14 mouse cellular contexts compared by ENCODE assay signal in genomic region chr14:25074891-25075290, GRCm38 (mm10).
"Had no signal": no experiment of that assay in that cellular context is flagged by ENCODE, and none has a peak within 500 bp of the region (broad histone marks: within the 10 kb centered on the region; RNA-seq: fewer than 3 reads in every experiment).

No protein-coding gene starts in this region.

- H3K4me2 ChIP-seq: liver, embryonic 13.5 days; midbrain, embryonic 12.5 days; neural tube, embryonic 13.5 days; stomach, embryonic 15.5 days had no signal

- ATAC-seq: midbrain, embryonic 16.5 days had no signal

- H3K9me3 ChIP-seq: liver, embryonic 13.5 days; midbrain, embryonic 12.5 days; neural tube, embryonic 13.5 days; stomach, embryonic 15.5 days had no signal

- H3K27me3 ChIP-seq: liver, embryonic 13.5 days; neural tube, embryonic 13.5 days; stomach, embryonic 15.5 days had no signal

- H3K4me3 ChIP-seq: liver, embryonic 13.5 days; midbrain, embryonic 12.5 days; myocyte; neural tube, embryonic 13.5 days; stomach, embryonic 15.5 days had no signal

- H3K27ac ChIP-seq: kidney, postnatal 0 days; liver, embryonic 13.5 days; midbrain, embryonic 12.5 days; neural tube, embryonic 13.5 days; stomach, embryonic 15.5 days had no signal

- H3K9ac ChIP-seq: liver, embryonic 13.5 days; midbrain, embryonic 12.5 days; neural tube, embryonic 13.5 days; stomach, embryonic 15.5 days had no signal

- DNase-seq: kidney, postnatal 36 days; liver, embryonic 13.5 days; lung, adult 2 months; lung, postnatal 14 days; lung, postnatal 4 days; retina, postnatal 1 day; spleen, adult 18-20 months; thymus, postnatal 25 days had no signal

- H3K36me3 ChIP-seq: liver, embryonic 13.5 days; midbrain, embryonic 12.5 days; neural tube, embryonic 13.5 days; stomach, embryonic 15.5 days had no signal

- H3K4me1 ChIP-seq: liver, embryonic 13.5 days had no signal
